Mouse (Mus musculus) adrenal gland, postnatal 14 days (tissue): ENCODE measurements around the gene Hoxa9. TPM values are rescaled to one million over a fixed set of nuclear protein-coding genes. Genes with fewer than 3 reads are reported as not detected.
A peak's percentile ranks its signal among the peaks of the same experiment; 100 is the strongest.

ENCODE experiments used
- DNase-seq: peaks from one replicate; pipeline ENCODE4 v3.0.0; 2021; ENCODE audit warnings: mixed read lengths
- total RNA-seq: library from RNA; stranded (reverse); gene quantifications from 2 replicates; pipeline ENCODE4 v1.2.3, GENCODE M21; 2021

Hoxa9 gene
- total RNA-seq, 1 experiment from 2014 or later = 1.8 TPM

GRCm38 (mm10) chr6:52216691-52217458 is 14.0 kb downstream of the Hoxa9 start:
- DNase-seq = peak; percentile 67

GRCm38 (mm10) chr6:52215771-52216535 is 14.9 kb downstream of the Hoxa9 start:
- DNase-seq = no peak

- no peak for DNase-seq
These were observed 15.8 kb downstream of the Hoxa9 start for GRCm38 (mm10) chr6:52215070-52215469.

GRCm38 (mm10) chr6:52214271-52214670 is 16.6 kb downstream of the Hoxa9 start:
- no peak for DNase-seq

GRCm38 (mm10) chr6:52213119-52213986 is 17.5 kb downstream of the Hoxa9 start, which contains the start of the genes Hoxa3 and Gm28308:
Gene Hoxa3 (minus strand): TSS chr6:52213336.
Gene Gm28308 (minus strand): TSS chr6:52213339.
- DNase-seq = peak; percentile 85

GRCm38 (mm10) chr6:52212556-52213118 is 18.3 kb downstream of the Hoxa9 start:
- peak; percentile 84 for DNase-seq

GRCm38 (mm10) chr6:52211961-52212360 is 18.9 kb downstream of the Hoxa9 start:
- DNase-seq = peak; percentile 52

- peak; percentile 92 for DNase-seq
These were observed 19.5 kb downstream of the Hoxa9 start for GRCm38 (mm10) chr6:52211170-52211935.

GRCm38 (mm10) chr6:52209685-52210046 is 21.2 kb downstream of the Hoxa9 start:
- peak; percentile 34 for DNase-seq

- DNase-seq = no peak
These were observed 21.8 kb downstream of the Hoxa9 start for GRCm38 (mm10) chr6:52208868-52209684.

- DNase-seq = peak; percentile 85
These were observed 22.6 kb downstream of the Hoxa9 start, which contains the start of gene Hoxa6 for GRCm38 (mm10) chr6:52208072-52208867. Gene Hoxa6 (minus strand): TSS chr6:52208722.

GRCm38 (mm10) chr6:52207684-52207976 is 23.3 kb downstream of the Hoxa9 start:
- DNase-seq = no peak

GRCm38 (mm10) chr6:52206882-52207683 is 23.8 kb downstream of the Hoxa9 start:
- no peak for DNase-seq

- peak; percentile 32 for DNase-seq
These were observed 25.0 kb downstream of the Hoxa9 start for GRCm38 (mm10) chr6:52205638-52206621.

GRCm38 (mm10) chr6:52205221-52205620 is 25.7 kb downstream of the Hoxa9 start:
- DNase-seq = no peak

- DNase-seq = peak; percentile 95
These were observed 26.7 kb downstream of the Hoxa9 start, which contains the start of gene Hoxa5 for GRCm38 (mm10) chr6:52204050-52204752. Gene Hoxa5 (minus strand): TSS chr6:52204587.
